Mouse (Mus musculus) heart, embryonic 10.5 days (tissue): ENCODE results near the gene Nxpe4. TPM values are rescaled to one million over a fixed set of nuclear protein-coding genes. Genes with fewer than 3 reads are reported as not detected.

Experiments used
- DNase-seq: peaks from one replicate; pipeline ENCODE4 v3.0.0-alpha.2; 2017; ENCODE audit warnings: low spot score
- H3K27ac ChIP-seq: fragments of 300-500 bp; sonication (generic); 2 replicates; pipeline ENCODE4 v1.5.1; 2016; ENCODE audit warnings: mild to moderate bottlenecking
- H3K27me3 ChIP-seq: fragments of 300-500 bp; sonication (generic); 2 replicates; pipeline ENCODE4 v1.6.1; 2016; ENCODE audit warnings: mild to moderate bottlenecking; ENCODE audit not compliant: poor library complexity, insufficient read depth, severe bottlenecking
- H3K36me3 ChIP-seq: fragments of 300-500 bp; sonication (generic); 2 replicates; pipeline ENCODE4 v1.6.1; 2016; ENCODE audit warnings: mild to moderate bottlenecking, moderate library complexity
- H3K4me1 ChIP-seq: fragments of 300-500 bp; sonication (generic); 2 replicates; pipeline ENCODE4 v1.6.1; 2016; ENCODE audit warnings: mild to moderate bottlenecking
- H3K4me3 ChIP-seq: fragments of 300-500 bp; sonication (generic); 2 replicates; pipeline ENCODE4 v1.5.1; 2016; ENCODE audit warnings: mild to moderate bottlenecking, moderate library complexity
- H3K9me3 ChIP-seq: fragments of 300-500 bp; sonication (generic); 2 replicates; pipeline ENCODE4 v1.6.1; 2016; ENCODE audit warnings: mild to moderate bottlenecking, moderate library complexity
- WGBS: fragments of 180-500 bp; shearing (Covaris S2); methylation state at CpG from one replicate; pipeline ENCODE4 v1.1.7; 2016; 5-methylcytosine and 5-hydroxymethylcytosine counted together
- polyA plus RNA-seq: library from polyadenylated mRNA; unstranded; fragments of >200 nt; fragmentation: Nextera tagmentation; extraction: Ambion mirVana; gene quantifications from 2 replicates; pipeline ENCODE4 v1.2.1, GENCODE M21; 2016

Nxpe4 gene
- polyA plus RNA-seq, 1 experiment from 2014 or later = 3.1 TPM

DNA sequence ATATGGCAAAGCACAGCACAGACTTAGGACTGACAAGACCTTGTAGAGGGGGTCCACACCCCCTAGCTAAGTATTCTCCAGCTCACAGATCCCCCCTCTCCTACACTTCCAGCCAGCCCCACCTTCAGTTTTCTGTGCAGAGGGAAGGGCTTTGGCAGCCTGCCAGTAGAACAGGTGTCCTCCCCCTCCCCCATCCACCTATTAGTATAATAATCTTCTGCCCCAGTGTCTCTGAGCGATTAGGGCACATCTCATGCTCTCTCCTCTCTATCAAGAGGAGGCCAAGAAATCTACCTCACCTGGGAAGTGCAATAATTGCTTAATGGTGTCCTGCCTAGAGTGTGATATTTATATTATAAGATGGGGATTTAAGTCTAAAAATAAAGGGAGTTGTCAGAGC, 83.7 kb downstream of the Nxpe4 start:
- no peaks in the 10 kb centered on the region for H3K36me3 ChIP-seq
- peaks cover 3% of the 10 kb centered on the region for H3K4me1 ChIP-seq
- DNase-seq = no peak
- no peaks in the 10 kb centered on the region for H3K9me3 ChIP-seq
- H3K4me3 ChIP-seq = no peak overlapping the region
- WGBS = 70% methylated on average over 1 of the region's 1 CpGs
- H3K27ac ChIP-seq = no peak overlapping the region
- H3K27me3 ChIP-seq = peaks cover 7% of the 10 kb centered on the region; the same call in 1 of the 2 replicates

DNA sequence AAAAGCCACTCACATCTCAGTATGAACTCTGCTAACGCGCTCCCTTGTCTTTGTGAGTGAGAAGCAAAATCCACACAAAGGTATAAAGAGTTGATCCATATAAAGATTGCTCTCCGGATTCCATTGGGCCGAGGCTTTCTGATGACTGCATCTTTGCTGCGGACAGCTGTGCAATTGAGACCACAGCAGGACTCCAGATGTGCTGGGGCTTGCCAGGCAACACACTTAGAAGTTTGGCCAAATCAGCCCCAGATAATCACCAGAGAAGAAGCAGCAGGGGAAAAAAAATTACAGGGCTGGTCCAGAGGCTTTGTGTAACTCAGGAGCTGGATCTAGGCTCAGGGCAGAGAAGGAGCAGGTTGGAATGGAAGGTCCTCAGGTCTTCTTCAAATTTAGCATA, 85.5 kb downstream of the Nxpe4 start:
- WGBS = 61% methylated on average over 5 of the region's 5 CpGs
- Histone ChIP-seq H3K27ac (no peak overlapping the region), H3K27me3 (peaks cover 21% of the 10 kb centered on the region), H3K9me3 (no peaks in the 10 kb centered on the region), H3K4me1 (peaks cover 6% of the 10 kb centered on the region; the same call in 1 of the 2 replicates), H3K4me3 (no peak overlapping the region), H3K36me3 (no peaks in the 10 kb centered on the region)
- DNase-seq = no peak

DNA sequence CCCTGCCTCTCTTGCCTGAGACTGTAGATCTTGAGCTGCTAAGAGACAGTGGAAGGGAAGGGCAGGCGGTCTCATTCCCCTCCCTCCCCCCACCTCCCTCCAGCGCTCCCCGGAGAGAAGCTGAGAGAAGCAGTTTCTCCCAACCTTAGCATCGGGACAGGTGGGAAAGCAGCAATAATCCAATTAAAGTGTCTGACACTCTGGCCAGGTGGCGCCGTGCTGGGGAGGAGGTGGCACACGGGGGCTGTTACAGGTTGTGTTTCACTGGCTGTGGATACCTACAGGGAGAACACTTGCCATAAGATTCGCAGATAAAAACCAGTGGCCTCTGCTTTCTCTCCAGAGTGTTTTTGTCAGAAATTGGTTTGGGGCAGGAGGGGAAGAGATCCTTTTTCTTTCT, 90.4 kb downstream of the Nxpe4 start:
- Histone ChIP-seq H3K4me3 (no peak overlapping the region), H3K36me3 (no peaks in the 10 kb centered on the region), H3K9me3 (no peaks in the 10 kb centered on the region), H3K27me3 (peaks cover 33% of the 10 kb centered on the region), H3K27ac (no peak overlapping the region), H3K4me1 (peaks cover 7% of the 10 kb centered on the region; the same call in 1 of the 2 replicates)
- 2% methylated on average over 8 of the region's 8 CpGs for WGBS
- no peak for DNase-seq

DNA sequence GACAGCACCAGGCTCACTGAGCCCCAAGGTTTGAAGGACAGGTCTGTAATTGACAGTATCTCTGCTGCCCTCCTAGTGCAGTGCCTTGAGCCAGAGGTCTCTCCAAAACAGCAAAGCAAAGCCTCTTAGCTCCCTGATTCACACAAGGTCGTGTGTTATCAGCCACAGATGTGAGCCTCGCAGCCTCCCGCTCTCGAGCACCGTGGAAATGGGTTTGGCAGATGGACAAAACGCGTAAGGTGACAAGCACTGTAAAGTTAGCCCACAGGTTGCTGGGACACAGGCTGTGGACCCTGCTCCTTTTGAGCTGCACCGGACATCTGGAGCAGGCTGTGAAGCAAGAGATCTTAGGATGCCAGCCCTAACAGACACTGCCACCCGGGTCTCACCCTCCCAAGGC, 95.2 kb downstream of the Nxpe4 start:
- no peaks in the 10 kb centered on the region for H3K9me3 ChIP-seq

GRCm38 (mm10) chr9:48257741-48258423, 96.1 kb downstream of the Nxpe4 start:
- no peak overlapping the region for H3K27ac ChIP-seq
- peak; percentile 43 for DNase-seq
- no peaks in the 10 kb centered on the region for H3K9me3 ChIP-seq
- WGBS = 30% methylated on average over 12 of the region's 12 CpGs
- no peak overlapping the region for H3K4me3 ChIP-seq
- peaks cover 22% of the 10 kb centered on the region for H3K27me3 ChIP-seq
- H3K4me1 ChIP-seq = 0 out of 2 replicates have a peak, but pooled peaks cover 3% of the 10 kb centered on the region
- H3K36me3 ChIP-seq = no peaks in the 10 kb centered on the region

More for the DNA sequence above, 95.2 kb downstream of the Nxpe4 start:
- Histone ChIP-seq H3K4me3 (no peak overlapping the region), H3K27ac (no peak overlapping the region), H3K36me3 (no peaks in the 10 kb centered on the region), H3K4me1 (peaks cover 7% of the 10 kb centered on the region; the same call in 1 of the 2 replicates), H3K27me3 (peaks cover 31% of the 10 kb centered on the region)
- 47% methylated on average over 9 of the region's 9 CpGs for WGBS
- DNase-seq = no peak

GRCm38 (mm10) chr9:48264616-48265015, 102.8 kb downstream of the Nxpe4 start:
- Histone ChIP-seq H3K9me3 (no peaks in the 10 kb centered on the region), H3K27me3 (peaks cover 1% of the 10 kb centered on the region), H3K27ac (no peak overlapping the region), H3K36me3 (no peaks in the 10 kb centered on the region), H3K4me3 (no peak overlapping the region), H3K4me1 (no peaks in the 10 kb centered on the region)
- WGBS = 82% methylated on average over 6 of the region's 6 CpGs
- DNase-seq = peak; percentile 58

DNA sequence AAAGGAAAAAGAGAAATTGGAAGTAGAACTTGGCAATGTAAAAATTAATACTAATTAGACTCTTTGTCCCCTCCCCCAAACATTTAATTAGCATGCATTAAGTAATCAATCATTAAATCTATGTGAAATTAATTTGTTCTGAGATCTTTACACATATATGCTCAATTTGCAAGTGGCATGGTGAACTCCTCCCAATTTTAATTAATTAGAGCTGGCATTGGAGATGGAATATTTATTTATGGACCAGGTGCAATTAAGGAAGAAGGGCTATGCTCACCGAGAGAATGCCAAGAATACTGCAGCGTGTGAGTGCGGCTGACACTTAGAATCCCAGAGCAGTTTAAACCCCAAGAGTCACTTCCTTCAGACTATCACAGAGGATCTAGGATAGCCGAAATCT, 103.7 kb downstream of the Nxpe4 start:
- DNase-seq = no peak
- H3K4me1 ChIP-seq = no peaks in the 10 kb centered on the region
- H3K4me3 ChIP-seq = no peak overlapping the region
- no peaks in the 10 kb centered on the region for H3K9me3 ChIP-seq
- no peaks in the 10 kb centered on the region for H3K36me3 ChIP-seq
- no peak overlapping the region for H3K27ac ChIP-seq
- no peaks in the 10 kb centered on the region; the same call in none of the 2 replicates for H3K27me3 ChIP-seq
- WGBS = 75% methylated on average over 4 of the region's 4 CpGs

DNA sequence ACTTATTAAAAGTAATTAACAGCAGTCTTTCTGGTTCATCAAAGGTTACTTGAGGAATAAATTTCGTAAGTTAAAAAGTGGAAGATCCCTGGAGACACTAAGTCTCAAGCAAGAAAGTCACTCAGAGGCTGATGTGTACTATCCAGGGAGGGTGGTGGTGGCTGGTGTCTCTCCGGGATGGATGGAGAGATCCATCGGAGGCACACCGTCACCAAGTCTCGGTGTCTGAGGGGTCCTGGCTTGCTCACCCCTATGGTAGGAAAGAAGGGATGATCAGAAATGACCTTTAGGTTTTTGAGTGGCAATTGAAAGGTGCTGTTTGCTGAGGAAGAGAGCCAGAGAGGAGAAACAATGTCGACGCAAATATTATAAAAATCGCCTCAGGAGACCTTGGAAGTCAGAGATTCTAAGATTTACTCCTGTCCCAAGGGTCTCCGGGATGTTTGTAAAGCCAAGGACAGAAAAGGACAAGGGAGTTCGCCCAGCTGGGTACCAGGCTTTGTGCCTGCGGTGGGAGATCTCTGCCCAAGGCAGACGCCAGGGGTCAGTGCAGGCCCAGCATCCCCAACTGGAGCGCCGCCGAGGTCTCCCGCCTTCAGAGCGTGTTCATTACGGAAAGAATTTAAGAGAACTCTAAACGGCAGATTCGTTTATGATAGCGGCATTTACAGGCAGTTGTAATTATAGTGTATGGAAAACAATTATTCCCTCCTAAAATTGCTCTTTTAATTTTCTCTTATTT, 104.6 kb downstream of the Nxpe4 start:
- no peaks in the 10 kb centered on the region; the same call in none of the 2 replicates for H3K27me3 ChIP-seq
- H3K27ac ChIP-seq = peak overlapping the region; percentile 70; the same call in 1 of the 2 replicates
- peak; percentile 89 for DNase-seq
- 12% methylated on average over 21 of the region's 21 CpGs for WGBS
- no peaks in the 10 kb centered on the region for H3K36me3 ChIP-seq
- H3K4me3 ChIP-seq = peak overlapping the region; percentile 63
- no peaks in the 10 kb centered on the region for H3K4me1 ChIP-seq
- H3K9me3 ChIP-seq = no peaks in the 10 kb centered on the region

- peak overlapping the region; percentile 70 for H3K27ac ChIP-seq
- H3K4me3 ChIP-seq = peak overlapping the region; percentile 63
- peak; percentile 86 for DNase-seq
- no peaks in the 10 kb centered on the region for H3K36me3 ChIP-seq
- H3K9me3 ChIP-seq = no peaks in the 10 kb centered on the region
- no peaks in the 10 kb centered on the region; the same call in none of the 2 replicates for H3K27me3 ChIP-seq
- H3K4me1 ChIP-seq = no peaks in the 10 kb centered on the region
- WGBS = under 1% methylated on average over 16 of the region's 16 CpGs
These were observed 105.2 kb downstream of the Nxpe4 start for GRCm38 (mm10) chr9:48267028-48267441.

- H3K4me3 ChIP-seq = no peak overlapping the region
- DNase-seq = no peak
- no peaks in the 10 kb centered on the region for H3K4me1 ChIP-seq
- no peak overlapping the region for H3K27ac ChIP-seq
- 88% methylated on average over 1 of the region's 1 CpGs for WGBS
- no peaks in the 10 kb centered on the region; the same call in none of the 2 replicates for H3K27me3 ChIP-seq
- H3K9me3 ChIP-seq = no peaks in the 10 kb centered on the region
- H3K36me3 ChIP-seq = no peaks in the 10 kb centered on the region
These were observed 106.1 kb downstream of the Nxpe4 start for GRCm38 (mm10) chr9:48267960-48268359.

- Histone ChIP-seq H3K27me3 (no peaks in the 10 kb centered on the region), H3K36me3 (no peaks in the 10 kb centered on the region), H3K27ac (no peak overlapping the region), H3K4me1 (no peaks in the 10 kb centered on the region), H3K9me3 (no peaks in the 10 kb centered on the region), H3K4me3 (no peak overlapping the region)
- WGBS = 88% methylated on average over 15 of the region's 15 CpGs
- no peak for DNase-seq
These were observed 115.0 kb downstream of the Nxpe4 start for GRCm38 (mm10) chr9:48276831-48277230.

DNA sequence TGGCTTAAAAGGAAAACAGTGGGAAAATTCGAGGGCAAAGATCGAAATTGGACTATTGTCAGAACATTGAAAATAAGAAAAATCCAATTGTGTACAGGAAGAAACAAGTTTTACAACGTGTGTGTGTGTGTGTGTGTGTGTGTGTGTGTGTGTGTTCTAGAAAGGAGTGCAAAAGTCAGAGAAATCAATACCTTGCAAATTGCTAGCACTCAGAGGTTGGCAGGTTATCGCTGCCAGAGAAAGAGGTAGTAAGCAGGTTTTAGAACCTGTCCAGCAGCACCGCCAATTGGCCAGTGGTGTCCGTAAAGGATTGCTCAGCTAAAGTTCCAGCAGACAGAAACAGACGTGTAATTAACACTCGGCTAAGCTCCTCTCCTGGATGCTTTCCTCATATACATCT, 122.4 kb downstream of the Nxpe4 start:
- H3K4me3 ChIP-seq = no peak overlapping the region

DNA sequence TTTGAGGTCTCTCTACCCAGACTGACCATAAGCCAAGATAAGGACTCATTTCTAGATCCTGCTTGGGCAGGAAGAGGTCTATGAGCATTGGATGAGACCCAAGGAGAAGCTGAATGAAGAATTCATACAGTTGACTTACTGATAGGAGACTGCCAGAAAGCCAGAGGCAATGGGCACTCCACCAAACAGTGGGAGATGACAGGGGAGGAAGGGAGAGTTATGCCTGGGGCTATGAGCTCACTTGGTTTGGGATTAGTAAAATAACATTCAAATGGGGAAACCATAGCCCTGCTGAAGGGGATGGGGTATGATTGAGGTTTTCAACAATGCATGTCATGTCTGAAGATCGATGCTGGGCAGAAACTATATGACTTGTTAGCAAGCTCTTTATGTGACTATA, 128.5 kb downstream of the Nxpe4 start:
- no peak for DNase-seq
- Histone ChIP-seq H3K4me3 (no peak overlapping the region), H3K9me3 (no peaks in the 10 kb centered on the region), H3K4me1 (no peaks in the 10 kb centered on the region), H3K27me3 (no peaks in the 10 kb centered on the region), H3K27ac (no peak overlapping the region), H3K36me3 (no peaks in the 10 kb centered on the region)
- WGBS = 86% methylated on average over 1 of the region's 1 CpGs

More for the DNA sequence above, 122.4 kb downstream of the Nxpe4 start:
- Histone ChIP-seq H3K27ac (no peak overlapping the region), H3K4me1 (no peaks in the 10 kb centered on the region), H3K27me3 (no peaks in the 10 kb centered on the region), H3K36me3 (no peaks in the 10 kb centered on the region), H3K9me3 (no peaks in the 10 kb centered on the region)
- DNase-seq = no peak
- WGBS = 79% methylated on average over 8 of the region's 8 CpGs
